8 mouse cellular contexts compared by ENCODE assay signal in genomic region chr6:114967623-114968022, GRCm38 (mm10). TPM values are rescaled to one million over a fixed set of nuclear protein-coding genes. Genes with fewer than 3 reads are reported as not detected.
DNase-seq lines count a peak whose midpoint lies in the region; ATAC-seq and TF ChIP-seq lines count a peak whose summit lies in the region.
"Had no signal": no experiment of that assay in that cellular context is flagged by ENCODE, and none has a peak within 500 bp of the region (broad histone marks: within the 10 kb centered on the region; RNA-seq: fewer than 3 reads in every experiment).

No protein-coding gene starts in this region.

- peak overlapping the region; percentile 63 for H3K27ac ChIP-seq in embryonic fibroblast, embryonic 13.5 days (ENCODE audit: insufficient read depth, low read length)
- H3K27ac ChIP-seq in limb, embryonic 10.5 days, result no peak overlapping the region; the same call in 1 of the 2 replicates
- no peak overlapping the region for H3K27ac ChIP-seq in stomach, embryonic 16.5 days (ENCODE audit: low read length)
- no peak overlapping the region for H3K27ac ChIP-seq in thymus, adult 2 months (ENCODE audit: control insufficient read depth, insufficient read depth, low read length)

- no peak for ATAC-seq in megakaryocyte, adult 5-6 weeks (ENCODE audit: poor library complexity, severe bottlenecking)
- ATAC-seq in stomach, embryonic 16.5 days (ENCODE audit: insufficient read depth, low FRiP score), result no peak
- no peak for ATAC-seq in megakaryocyte-erythroid progenitor cell, adult 5-6 weeks (replicated peaks; ENCODE audit: low FRiP score, low TSS enrichment, poor library complexity, severe bottlenecking)

- no peaks in the 10 kb centered on the region for H3K36me3 ChIP-seq in megakaryocyte, embryonic 14.5 days (replicated peaks; ENCODE audit: low read length)
- H3K36me3 ChIP-seq in limb, embryonic 10.5 days, result no peaks in the 10 kb centered on the region
- H3K36me3 ChIP-seq in stomach, embryonic 16.5 days (ENCODE audit: control insufficient read depth, insufficient read depth, low read length), result no peaks in the 10 kb centered on the region
- H3K36me3 ChIP-seq in thymus, adult 2 months (ENCODE audit: control insufficient read depth, insufficient read depth, low read length), result no peaks in the 10 kb centered on the region

- TF ChIP-seq POLR2A in embryonic fibroblast, embryonic 13.5 days (IDR thresholded peaks at IDR 0.05; ENCODE audit: low read depth, low read length), result no peak
- TF ChIP-seq POLR2A in thymus, adult 2 months (IDR thresholded peaks at IDR 0.05; ENCODE audit: control insufficient read depth, extremely low read depth, insufficient read depth, low read length, poor library complexity), result no peak

- no peak for DNase-seq in limb, embryonic 10.5 days (ENCODE audit: low spot score)
- DNase-seq in thymus, adult 2 months, result no peak
- DNase-seq: heart, postnatal 10 days had no signal

- H3K27me3 ChIP-seq in megakaryocyte, embryonic 14.5 days (replicated peaks), result peaks cover 96% of the 10 kb centered on the region
- H3K27me3 ChIP-seq in limb, embryonic 10.5 days (ENCODE audit: low read depth, poor library complexity, severe bottlenecking), result peaks cover 36% of the 10 kb centered on the region
- H3K27me3 ChIP-seq in stomach, embryonic 16.5 days (ENCODE audit: control insufficient read depth, insufficient read depth, low read length), result 0 out of 2 replicates have a peak, but pooled peaks cover 5% of the 10 kb centered on the region
- H3K27me3 ChIP-seq in thymus, adult 2 months (ENCODE audit: control insufficient read depth, insufficient read depth, low read length), result peaks cover 16% of the 10 kb centered on the region; the same call in 1 of the 2 replicates

- no peak for TF ChIP-seq CTCF in embryonic fibroblast, embryonic 13.5 days (IDR thresholded peaks at IDR 0.05; ENCODE audit: borderline replicate concordance, insufficient read depth, low read length)
- TF ChIP-seq CTCF in thymus, adult 2 months (IDR thresholded peaks at IDR 0.05; ENCODE audit: borderline replicate concordance, control insufficient read depth, extremely low read depth, insufficient read depth, low read length, poor library complexity), result no peak

- peaks cover 19% of the 10 kb centered on the region for H3K9me3 ChIP-seq in megakaryocyte, embryonic 14.5 days
- H3K9me3 ChIP-seq in limb, embryonic 10.5 days (replicated peaks), result no peaks in the 10 kb centered on the region
- H3K9me3 ChIP-seq in stomach, embryonic 16.5 days (replicated peaks; ENCODE audit: control insufficient read depth, low read length), result no peaks in the 10 kb centered on the region

- WGBS in limb, embryonic 10.5 days, result 54% methylated on average over 12 of the region's 12 CpGs
- 59% methylated on average over 12 of the region's 12 CpGs for WGBS in stomach, embryonic 16.5 days
- 71% methylated on average over 12 of the region's 12 CpGs for WGBS in thymus, adult 2 months

- H3K4me1 ChIP-seq in megakaryocyte, embryonic 14.5 days, result peaks cover 26% of the 10 kb centered on the region
- H3K4me1 ChIP-seq in embryonic fibroblast, embryonic 13.5 days (ENCODE audit: control insufficient read depth, insufficient read depth, low read length), result peaks cover 12% of the 10 kb centered on the region
- H3K4me1 ChIP-seq in limb, embryonic 10.5 days, result peaks cover 55% of the 10 kb centered on the region
- peaks cover 5% of the 10 kb centered on the region; the same call in 1 of the 2 replicates for H3K4me1 ChIP-seq in stomach, embryonic 16.5 days (ENCODE audit: control insufficient read depth, insufficient read depth, low read length)
- H3K4me1 ChIP-seq in thymus, adult 2 months (replicated peaks; ENCODE audit: control insufficient read depth, insufficient read depth, low read length), result peaks cover 17% of the 10 kb centered on the region

- peak overlapping the region; percentile 8 for H3K4me3 ChIP-seq in megakaryocyte, embryonic 14.5 days (replicated peaks)
- H3K4me3 ChIP-seq in embryonic fibroblast, embryonic 13.5 days (ENCODE audit: insufficient read depth, low read length), result peak overlapping the region; percentile 67
- H3K4me3 ChIP-seq in limb, embryonic 10.5 days, result peak overlapping the region; percentile 75
- H3K4me3 ChIP-seq in stomach, embryonic 16.5 days (replicated peaks; ENCODE audit: low read length), result peak overlapping the region; percentile 58
- no peak overlapping the region for H3K4me3 ChIP-seq in thymus, adult 2 months (ENCODE audit: control insufficient read depth, insufficient read depth, low read length)

- H3K4me2 ChIP-seq in stomach, embryonic 16.5 days (ENCODE audit: low read depth, low read length), result peak overlapping the region; percentile 98

- H3K9ac ChIP-seq in stomach, embryonic 16.5 days (ENCODE audit: low read length), result peak overlapping the region; percentile 76; the same call in 1 of the 2 replicates

RNA-seq across cellular contexts. Expression of gene Vgll4, which starts 2.2 kb away (rescaled TPM):
- polyA plus RNA-seq in megakaryocyte, embryonic 14.5 days (2012; ENCODE audit: insufficient read depth, low replicate concordance), result 30.5 and 59.7 TPM in 2 replicates
- 9.4 and 9.7 TPM in 2 replicates for total RNA-seq in megakaryocyte, adult 5-6 weeks (2015)
- 26.4 and 29.7 TPM in 2 replicates for total RNA-seq in megakaryocyte, adult 5-6 weeks (2017)
- 31.1 and 36.4 TPM in 2 replicates for polyA plus RNA-seq in embryonic fibroblast, embryonic 13.5 days (2011; ENCODE audit: insufficient read length, low read depth, missing spikeins)
- polyA plus RNA-seq in limb, embryonic 10.5 days (2016; fragmentation: Nextera tagmentation; extraction: Ambion mirVana), result 114 and 129 TPM in 2 replicates
- polyA plus RNA-seq in stomach, embryonic 16.5 days (2015; fragmentation: Nextera tagmentation; extraction: Ambion mirVana), result 75.1 and 77.1 TPM in 2 replicates
- total RNA-seq in megakaryocyte-erythroid progenitor cell, adult 5-6 weeks (2014; fragmentation: Nextera tagmentation), result 19.1 and 28.6 TPM in 2 replicates
- total RNA-seq in megakaryocyte-erythroid progenitor cell, adult 5-6 weeks (2017), result 22.2 and 25.9 TPM in 2 replicates
- 107 and 108 TPM in 2 replicates for polyA plus RNA-seq in thymus, adult 2 months (2012; rRNA removed)
